In genomic region chr10:116480988-116481387, GRCm38 (mm10) we compare ENCODE assay signal across 1 mouse cellular context.
TF ChIP-seq lines count a peak whose summit lies in the region.

No protein-coding gene starts in this region.

TF ChIP-seq in MEL, 35 proteins besides CTCF, POLR2A, EP300 and RAD21:
- TF ChIP-seq ZC3H11A (IDR thresholded peaks at IDR 0.05; ENCODE audit: low read depth, low read length) = no peak
- no peak for TF ChIP-seq MXI1 (IDR thresholded peaks at IDR 0.05; ENCODE audit: low read depth, low read length)
- no peak for TF ChIP-seq JUND (IDR thresholded peaks at IDR 0.05; ENCODE audit: low read depth, low read length)
- TF ChIP-seq ZNF384 (IDR thresholded peaks at IDR 0.05; ENCODE audit: low read depth, low read length) = no peak
- TF ChIP-seq GABPA (IDR thresholded peaks at IDR 0.05; ENCODE audit: low read depth, low read length) = no peak
- no peak for TF ChIP-seq CHD1 (IDR thresholded peaks at IDR 0.05; ENCODE audit: low read depth, low read length)
- TF ChIP-seq USF2 (IDR thresholded peaks at IDR 0.05; ENCODE audit: borderline replicate concordance in 1 of 2, insufficient read depth in 1 of 2, low read depth in 1 of 2, low read length in 2 of 2) = no peak
- TF ChIP-seq USF1 (IDR thresholded peaks at IDR 0.05; ENCODE audit: low read depth, low read length) = no peak
